Mouse (Mus musculus): ENCODE results near the gene Ift52. TPM values are rescaled to one million over a fixed set of nuclear protein-coding genes. Genes with fewer than 3 reads are reported as not detected.

The Ift52 gene
- polyA plus RNA-seq, 1 experiment from 2014 or later = 38.4 TPM

- Histone ChIP-seq H3K27ac (replicated peaks) (no peak within 1 kb of the TSS), H3K4me2 (replicated peaks) (no peak within 1 kb of the TSS), H3K27me3 (no peaks in the 10 kb centered on the region), H3K9ac (replicated peaks) (no peak within 1 kb of the TSS), H3K9me3 (no peaks in the 10 kb centered on the region), H3K36me3 (no peaks in the 10 kb centered on the region), H3K4me1 (peaks cover 3% of the 10 kb centered on the region; the same call in 1 of the 2 replicates), H3K4me3 (no peak within 1 kb of the TSS)
- ATAC-seq (replicated peaks) = no peak
- WGBS = 78% methylated on average over 8 of the region's 8 CpGs
Observed at GRCm38 (mm10) chr2:162987218-162987617, 29.9 kb upstream of the Ift52 start, which contains the start of gene Sgk2. Sgk2 (plus strand) TSS chr2:162987330.

DNA sequence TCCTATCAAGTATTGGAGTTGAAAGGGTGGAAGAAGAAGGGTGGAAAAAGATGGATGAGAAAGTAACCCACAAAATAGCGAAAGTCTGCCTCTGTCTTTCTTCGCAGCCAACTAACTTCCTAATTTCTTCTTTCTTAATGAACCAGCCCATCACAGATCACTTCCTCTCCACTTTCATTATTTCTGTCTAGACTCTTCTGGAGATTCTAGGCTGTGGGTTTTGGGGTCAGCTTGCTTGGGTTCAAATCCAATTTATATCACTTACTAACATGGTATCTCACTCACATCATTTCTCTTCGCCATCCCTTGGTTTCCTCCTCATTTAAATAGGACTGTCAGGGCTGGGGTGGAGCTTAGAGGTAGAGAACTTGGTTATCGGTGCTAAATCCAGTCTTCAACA is 28.9 kb upstream of the Ift52 start:
- Histone ChIP-seq H3K9me3 (no peaks in the 10 kb centered on the region), H3K36me3 (no peaks in the 10 kb centered on the region), H3K27ac (replicated peaks) (no peak overlapping the region), H3K27me3 (no peaks in the 10 kb centered on the region), H3K9ac (replicated peaks) (no peak overlapping the region), H3K4me1 (peaks cover 3% of the 10 kb centered on the region; the same call in 1 of the 2 replicates), H3K4me2 (replicated peaks) (no peak overlapping the region), H3K4me3 (no peak overlapping the region)
- ATAC-seq (replicated peaks) = no peak
- WGBS = 90% methylated on average over 4 of the region's 4 CpGs

DNA sequence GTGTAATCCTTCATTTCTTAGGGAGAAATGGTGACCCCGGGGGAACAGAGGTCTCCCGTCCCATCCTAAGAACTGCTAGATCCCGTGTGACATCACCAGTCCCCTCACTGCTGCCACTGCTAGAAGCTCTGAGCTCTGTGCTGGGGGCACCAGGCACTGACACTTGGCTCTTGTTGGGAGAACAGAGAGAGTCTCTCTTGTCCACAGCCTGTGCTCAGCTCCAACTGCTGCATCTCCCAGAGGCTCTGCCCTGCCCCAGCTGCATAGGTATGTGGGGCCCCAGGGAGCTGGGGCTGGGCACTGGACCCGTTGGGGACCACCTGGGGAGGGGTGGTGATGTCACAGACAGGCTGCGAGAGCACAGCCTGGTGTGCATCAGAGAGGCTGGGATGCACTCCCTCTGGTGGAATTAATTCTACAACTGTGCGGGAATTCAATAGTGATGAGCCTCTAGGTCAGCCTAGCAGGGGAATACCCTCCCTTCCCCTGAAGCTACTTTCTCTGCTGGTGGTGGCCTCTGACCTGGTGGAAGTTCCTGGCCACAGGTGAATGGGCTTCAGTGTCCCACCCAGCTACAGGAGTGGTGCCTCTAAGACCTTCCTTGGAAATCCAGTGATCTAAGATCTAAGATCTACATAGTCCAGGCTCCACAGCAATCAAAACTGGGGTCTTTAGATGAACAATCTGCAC is 25.6 kb upstream of the Ift52 start:
- H3K9me3 ChIP-seq = no peaks in the 10 kb centered on the region
- H3K27ac ChIP-seq (replicated peaks) = no peak overlapping the region
- no peak for ATAC-seq (replicated peaks)
- H3K4me3 ChIP-seq = no peak overlapping the region
- 36% methylated on average over 6 of the region's 6 CpGs for WGBS
- H3K27me3 ChIP-seq = no peaks in the 10 kb centered on the region
- H3K36me3 ChIP-seq = no peaks in the 10 kb centered on the region
- H3K4me1 ChIP-seq = no peaks in the 10 kb centered on the region
- no peak overlapping the region for H3K9ac ChIP-seq (replicated peaks)
- no peak overlapping the region for H3K4me2 ChIP-seq (replicated peaks)

GRCm38 (mm10) chr2:162992084-162992437 is 25.1 kb upstream of the Ift52 start:
- no peak for ATAC-seq (replicated peaks)
- Histone ChIP-seq H3K9me3 (no peaks in the 10 kb centered on the region), H3K27ac (replicated peaks) (no peak overlapping the region), H3K4me2 (replicated peaks) (no peak overlapping the region), H3K4me3 (no peak overlapping the region), H3K27me3 (no peaks in the 10 kb centered on the region), H3K36me3 (no peaks in the 10 kb centered on the region), H3K4me1 (no peaks in the 10 kb centered on the region), H3K9ac (replicated peaks) (no peak overlapping the region)

- Histone ChIP-seq H3K27ac (replicated peaks) (no peak overlapping the region), H3K4me3 (no peak overlapping the region), H3K9ac (replicated peaks) (no peak overlapping the region), H3K27me3 (no peaks in the 10 kb centered on the region), H3K36me3 (no peaks in the 10 kb centered on the region), H3K9me3 (no peaks in the 10 kb centered on the region), H3K4me1 (0 out of 2 replicates have a peak, but pooled peaks cover 6% of the 10 kb centered on the region), H3K4me2 (replicated peaks) (no peak overlapping the region)
- WGBS = 82% methylated on average over 9 of the region's 9 CpGs
- ATAC-seq (replicated peaks) = no peak
Observed at GRCm38 (mm10) chr2:162993881-162994616, 23.1 kb upstream of the Ift52 start.

DNA sequence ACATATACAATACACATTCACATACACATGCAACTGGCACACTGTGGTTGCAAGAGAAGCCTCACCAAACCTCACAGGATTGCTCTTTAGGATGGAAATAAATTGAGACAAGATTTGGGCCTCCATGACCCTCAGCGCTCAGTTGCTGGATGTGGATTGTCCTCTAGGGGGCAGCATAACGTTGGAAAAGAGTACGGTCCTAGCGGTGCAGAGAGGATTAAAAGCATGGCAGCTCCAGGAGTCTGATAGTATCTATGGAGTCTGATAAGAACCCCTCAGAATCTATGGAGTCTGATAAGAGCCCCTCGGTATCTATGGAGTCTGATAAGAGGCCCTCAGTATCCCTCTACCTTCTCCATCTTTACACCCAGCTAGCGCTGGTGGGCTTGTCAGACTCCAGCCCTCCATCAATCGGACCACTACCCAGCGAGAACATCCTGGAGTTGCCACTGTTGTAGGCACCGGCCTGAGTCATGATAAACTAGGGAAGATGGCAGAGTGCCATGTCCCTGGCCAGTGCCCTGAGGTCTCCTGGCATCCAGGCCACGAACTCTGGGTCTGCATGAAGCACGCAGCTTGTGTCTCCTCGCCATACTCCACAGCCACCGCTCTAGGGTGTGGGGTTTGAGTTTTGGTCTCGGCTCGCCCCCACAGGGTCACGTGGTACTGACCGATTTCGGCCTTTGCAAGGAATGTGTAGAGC is 18.5 kb upstream of the Ift52 start:
- Histone ChIP-seq H3K9ac (replicated peaks) (no peak overlapping the region), H3K4me1 (0 out of 2 replicates have a peak, but pooled peaks cover 6% of the 10 kb centered on the region), H3K36me3 (no peaks in the 10 kb centered on the region), H3K9me3 (no peaks in the 10 kb centered on the region), H3K4me2 (replicated peaks) (peak overlapping the region; percentile 15; the same call in 1 of the 2 replicates), H3K4me3 (no peak overlapping the region), H3K27ac (replicated peaks) (no peak overlapping the region), H3K27me3 (no peaks in the 10 kb centered on the region)
- WGBS = 36% methylated on average over 18 of the region's 18 CpGs
- peak; percentile 73 for ATAC-seq (replicated peaks)

- Histone ChIP-seq H3K9ac (replicated peaks) (no peak overlapping the region), H3K4me2 (replicated peaks) (no peak overlapping the region), H3K27me3 (no peaks in the 10 kb centered on the region), H3K9me3 (no peaks in the 10 kb centered on the region), H3K27ac (replicated peaks) (no peak overlapping the region), H3K4me3 (no peak overlapping the region), H3K36me3 (no peaks in the 10 kb centered on the region), H3K4me1 (0 out of 2 replicates have a peak, but pooled peaks cover 6% of the 10 kb centered on the region)
- WGBS = 24% methylated on average over 3 of the region's 3 CpGs
- no peak for ATAC-seq (replicated peaks)
Observed at GRCm38 (mm10) chr2:162999744-163000143, 17.4 kb upstream of the Ift52 start.

GRCm38 (mm10) chr2:163001071-163001470 is 16.1 kb upstream of the Ift52 start:
- Histone ChIP-seq H3K4me2 (replicated peaks) (no peak overlapping the region), H3K4me1 (0 out of 2 replicates have a peak, but pooled peaks cover 6% of the 10 kb centered on the region), H3K9me3 (no peaks in the 10 kb centered on the region), H3K27ac (replicated peaks) (no peak overlapping the region), H3K9ac (replicated peaks) (no peak overlapping the region), H3K27me3 (no peaks in the 10 kb centered on the region), H3K36me3 (no peaks in the 10 kb centered on the region), H3K4me3 (no peak overlapping the region)
- ATAC-seq (replicated peaks) = no peak
- WGBS = 100% methylated on average over 1 of the region's 1 CpGs

- WGBS = 82% methylated on average over 4 of the region's 4 CpGs
- Histone ChIP-seq H3K4me2 (replicated peaks) (no peak overlapping the region), H3K36me3 (no peaks in the 10 kb centered on the region), H3K4me3 (no peak overlapping the region), H3K9ac (replicated peaks) (no peak overlapping the region), H3K9me3 (no peaks in the 10 kb centered on the region), H3K27ac (replicated peaks) (no peak overlapping the region), H3K27me3 (no peaks in the 10 kb centered on the region), H3K4me1 (no peaks in the 10 kb centered on the region)
- no peak for ATAC-seq (replicated peaks)
Observed at GRCm38 (mm10) chr2:163007299-163007698, 9.9 kb upstream of the Ift52 start.

GRCm38 (mm10) chr2:163031289-163031688 is 14.1 kb downstream of the Ift52 start:
- Histone ChIP-seq H3K27me3 (no peaks in the 10 kb centered on the region), H3K27ac (replicated peaks) (no peak overlapping the region), H3K4me2 (replicated peaks) (no peak overlapping the region), H3K4me3 (no peak overlapping the region), H3K36me3 (peaks cover 88% of the 10 kb centered on the region), H3K4me1 (no peaks in the 10 kb centered on the region), H3K9me3 (no peaks in the 10 kb centered on the region), H3K9ac (replicated peaks) (no peak overlapping the region)
- WGBS = 88% methylated on average over 5 of the region's 5 CpGs
- no peak for ATAC-seq (replicated peaks)

DNA sequence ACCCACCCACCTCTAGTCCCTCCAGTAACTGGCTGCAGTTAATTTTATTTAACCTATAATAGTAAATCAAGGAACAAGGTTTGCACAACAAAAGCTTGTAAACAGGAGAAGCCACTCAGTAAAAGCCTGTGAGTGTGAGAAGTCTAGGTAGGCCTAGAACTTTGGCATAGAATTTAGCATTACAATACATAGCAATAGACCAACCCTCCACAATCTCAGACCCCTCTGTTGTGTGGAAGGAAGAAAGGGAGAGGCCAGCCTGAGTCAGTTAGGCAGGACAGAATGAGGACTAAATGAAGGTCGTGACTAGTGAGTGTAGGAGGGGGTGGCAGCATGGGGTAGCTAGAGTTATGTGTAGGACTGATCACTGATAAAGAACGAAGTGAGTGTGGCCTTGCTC is 14.6 kb downstream of the Ift52 start:
- H3K27me3 ChIP-seq = no peaks in the 10 kb centered on the region
- no peak overlapping the region for H3K9ac ChIP-seq (replicated peaks)
- no peak for ATAC-seq (replicated peaks)
- peaks cover 90% of the 10 kb centered on the region for H3K36me3 ChIP-seq
- no peaks in the 10 kb centered on the region for H3K9me3 ChIP-seq
- WGBS = 74% methylated on average over 2 of the region's 2 CpGs
- H3K4me3 ChIP-seq = no peak overlapping the region
- H3K27ac ChIP-seq (replicated peaks) = no peak overlapping the region
- H3K4me1 ChIP-seq = no peaks in the 10 kb centered on the region
- no peak overlapping the region for H3K4me2 ChIP-seq (replicated peaks)

- no peak overlapping the region for H3K4me3 ChIP-seq
- no peak overlapping the region for H3K27ac ChIP-seq (replicated peaks)
- no peaks in the 10 kb centered on the region for H3K9me3 ChIP-seq
- no peak overlapping the region for H3K9ac ChIP-seq (replicated peaks)
- H3K36me3 ChIP-seq = peaks cover 88% of the 10 kb centered on the region
- no peak overlapping the region for H3K4me2 ChIP-seq (replicated peaks)
- 32% methylated on average over 4 of the region's 4 CpGs for WGBS
- no peak for ATAC-seq (replicated peaks)
- H3K27me3 ChIP-seq = no peaks in the 10 kb centered on the region
- no peaks in the 10 kb centered on the region for H3K4me1 ChIP-seq
Observed at GRCm38 (mm10) chr2:163032622-163033021, 15.5 kb downstream of the Ift52 start.

Data from forebrain, embryonic 15.5 days (tissue).